Mouse (Mus musculus) liver, adult 2 months (tissue): ENCODE measurements around the gene Fancb.

Source experiments
- CTCF ChIP-seq: fragments of 200-500 bp; IDR thresholded peaks from 2 replicates; pipeline ENCODE4 v1.5.1; 2011; ENCODE audit warnings: low read depth, low read length, control low read depth
- POLR2A ChIP-seq: fragments of 200-500 bp; IDR thresholded peaks from 2 replicates; pipeline ENCODE4 v1.6.1; 2011; ENCODE audit warnings: low read length, control low read depth; ENCODE audit not compliant: insufficient read depth; ENCODE audit errors: extremely low read depth

DNA sequence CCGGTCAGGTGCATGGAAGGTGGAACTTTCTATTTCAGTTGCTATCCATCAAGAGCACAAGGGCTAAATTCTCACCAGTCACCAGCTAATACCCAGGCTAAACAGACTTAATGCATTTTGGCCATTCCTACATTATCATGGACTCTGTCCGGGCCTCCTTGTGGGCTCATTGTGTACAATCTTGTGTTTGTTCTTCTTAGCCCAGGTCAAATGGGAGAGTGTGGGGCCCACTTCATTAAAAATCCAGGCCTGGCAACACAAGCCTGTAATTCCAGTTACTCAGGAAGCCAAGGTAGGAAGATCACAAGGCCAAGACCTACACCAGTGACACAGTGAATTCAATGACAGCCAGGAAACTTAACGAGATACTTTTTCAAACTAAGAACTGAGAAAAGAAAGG lies 9.2 kb upstream of the Fancb start:
- no peak for TF ChIP-seq CTCF
- no peak for TF ChIP-seq POLR2A
